Mouse (Mus musculus): ENCODE measurements around the gene Cend1. TPM values are rescaled to one million over a fixed set of nuclear protein-coding genes. Genes with fewer than 3 reads are reported as not detected.

Gene Cend1
- polyA plus RNA-seq, 1 experiment = not detected

GRCm38 (mm10) chr7:141426948-141427730 is 2.2 kb downstream of the Cend1 start:
- H3K36me3 ChIP-seq (ENCODE audit: control insufficient read depth) = peaks cover 19% of the 10 kb centered on the region
- TF ChIP-seq TAL1 (IDR thresholded peaks at IDR 0.05; ENCODE audit: low read length) = no peak
- TF ChIP-seq GATA1 (IDR thresholded peaks at IDR 0.05; ENCODE audit: low read length) = no peak
- no peak overlapping the region for H3K4me3 ChIP-seq (replicated peaks)
- peaks cover 23% of the 10 kb centered on the region for H3K27me3 ChIP-seq (ENCODE audit: control insufficient read depth)
- no peaks in the 10 kb centered on the region for H3K9me3 ChIP-seq (ENCODE audit: control insufficient read depth, low read length)
- peaks cover 31% of the 10 kb centered on the region for H3K4me1 ChIP-seq (ENCODE audit: control insufficient read depth)

GRCm38 (mm10) chr7:141423811-141424210 is 5.5 kb downstream of the Cend1 start:
- H3K4me3 ChIP-seq (replicated peaks) = no peak overlapping the region
- TF ChIP-seq TAL1 (IDR thresholded peaks at IDR 0.05; ENCODE audit: low read length) (no peak), GATA1 (IDR thresholded peaks at IDR 0.05; ENCODE audit: low read length) (no peak)
- H3K36me3 ChIP-seq (ENCODE audit: control insufficient read depth) = no peaks in the 10 kb centered on the region
- H3K9me3 ChIP-seq (ENCODE audit: control insufficient read depth, low read length) = no peaks in the 10 kb centered on the region
- H3K4me1 ChIP-seq (ENCODE audit: control insufficient read depth) = peaks cover 16% of the 10 kb centered on the region
- peaks cover 26% of the 10 kb centered on the region for H3K27me3 ChIP-seq (ENCODE audit: control insufficient read depth)

- Histone ChIP-seq H3K4me3 (replicated peaks) (no peak overlapping the region), H3K4me1 (ENCODE audit: control insufficient read depth) (peaks cover 6% of the 10 kb centered on the region), H3K36me3 (ENCODE audit: control insufficient read depth) (no peaks in the 10 kb centered on the region), H3K9me3 (ENCODE audit: control insufficient read depth, low read length) (no peaks in the 10 kb centered on the region), H3K27me3 (ENCODE audit: control insufficient read depth) (peaks cover 16% of the 10 kb centered on the region)
- no peak for TF ChIP-seq GATA1 (IDR thresholded peaks at IDR 0.05; ENCODE audit: low read length)
- TF ChIP-seq TAL1 (IDR thresholded peaks at IDR 0.05; ENCODE audit: low read length) = no peak
Measured at GRCm38 (mm10) chr7:141420030-141420702, 9.1 kb downstream of the Cend1 start.

- no peaks in the 10 kb centered on the region for H3K36me3 ChIP-seq (ENCODE audit: control insufficient read depth)
- peaks cover 15% of the 10 kb centered on the region for H3K4me1 ChIP-seq (ENCODE audit: control insufficient read depth)
- H3K9me3 ChIP-seq (ENCODE audit: control insufficient read depth, low read length) = no peaks in the 10 kb centered on the region
- TF ChIP-seq GATA1 (IDR thresholded peaks at IDR 0.05; ENCODE audit: low read length) = no peak
- no peak for TF ChIP-seq TAL1 (IDR thresholded peaks at IDR 0.05; ENCODE audit: low read length)
- H3K27me3 ChIP-seq (ENCODE audit: control insufficient read depth) = peaks cover 12% of the 10 kb centered on the region
- H3K4me3 ChIP-seq (replicated peaks) = no peak overlapping the region
Measured at GRCm38 (mm10) chr7:141418970-141419369, 10.3 kb downstream of the Cend1 start.

GRCm38 (mm10) chr7:141417731-141418681 is 11.3 kb downstream of the Cend1 start:
- TF ChIP-seq GATA1 (IDR thresholded peaks at IDR 0.05; ENCODE audit: low read length) (no peak), TAL1 (IDR thresholded peaks at IDR 0.05; ENCODE audit: low read length) (no peak)
- no peak overlapping the region for H3K4me3 ChIP-seq (replicated peaks)
- H3K36me3 ChIP-seq (ENCODE audit: control insufficient read depth) = no peaks in the 10 kb centered on the region
- H3K9me3 ChIP-seq (ENCODE audit: control insufficient read depth, low read length) = no peaks in the 10 kb centered on the region
- peaks cover 5% of the 10 kb centered on the region for H3K27me3 ChIP-seq (ENCODE audit: control insufficient read depth)
- peaks cover 24% of the 10 kb centered on the region for H3K4me1 ChIP-seq (ENCODE audit: control insufficient read depth)

- Histone ChIP-seq H3K9me3 (ENCODE audit: control insufficient read depth, low read length) (no peaks in the 10 kb centered on the region), H3K36me3 (ENCODE audit: control insufficient read depth) (peaks cover 7% of the 10 kb centered on the region), H3K4me3 (replicated peaks) (no peak overlapping the region), H3K4me1 (ENCODE audit: control insufficient read depth) (peaks cover 34% of the 10 kb centered on the region), H3K27me3 (ENCODE audit: control insufficient read depth) (peaks cover 5% of the 10 kb centered on the region)
- TF ChIP-seq TAL1 (IDR thresholded peaks at IDR 0.05; ENCODE audit: low read length) (no peak), GATA1 (IDR thresholded peaks at IDR 0.05; ENCODE audit: low read length) (no peak)
Measured at GRCm38 (mm10) chr7:141416144-141416841, 13.0 kb downstream of the Cend1 start.

- Histone ChIP-seq H3K4me1 (ENCODE audit: control insufficient read depth) (peaks cover 40% of the 10 kb centered on the region), H3K27me3 (ENCODE audit: control insufficient read depth) (peaks cover 4% of the 10 kb centered on the region), H3K4me3 (replicated peaks) (peak within 1 kb of the TSS; percentile 81), H3K9me3 (ENCODE audit: control insufficient read depth, low read length) (no peaks in the 10 kb centered on the region), H3K36me3 (ENCODE audit: control insufficient read depth) (peaks cover 27% of the 10 kb centered on the region)
- TF ChIP-seq TAL1 (IDR thresholded peaks at IDR 0.05; ENCODE audit: low read length) (no peak), GATA1 (IDR thresholded peaks at IDR 0.05; ENCODE audit: low read length) (no peak)
Measured at GRCm38 (mm10) chr7:141413809-141414584, 15.3 kb downstream of the Cend1 start, which contains the start of gene Gatd1. Gatd1 (minus strand) TSS chr7:141414136.
